Mouse (Mus musculus): ENCODE measurements around the gene Chst11.

- TF ChIP-seq CTCF (IDR thresholded peaks at IDR 0.05; ENCODE audit: insufficient read depth, low read length), result no peak
- no peak for TF ChIP-seq POLR2A (IDR thresholded peaks at IDR 0.05; ENCODE audit: borderline replicate concordance, extremely low read depth, low read depth, low read length)
Measured at GRCm38 (mm10) chr10:83102745-83103144, 117.4 kb downstream of the Chst11 start.
